Mouse (Mus musculus) bone marrow macrophage, adult 2 months (primary cell): Measurements from ENCODE around the gene Ferd3l. TPM values are rescaled to one million over a fixed set of nuclear protein-coding genes. Genes with fewer than 3 reads are reported as not detected.

Experiments
- H3K27ac ChIP-seq: 2 replicates; pipeline ENCODE4 v1.5.1; 2012; ENCODE audit warnings: low read depth, low read length; ENCODE audit not compliant: insufficient read depth
- H3K4me1 ChIP-seq: 2 replicates; pipeline ENCODE4 v1.6.1; 2012; ENCODE audit warnings: low read length; ENCODE audit not compliant: control insufficient read depth, insufficient read depth
- H3K4me3 ChIP-seq: 2 replicates; pipeline ENCODE4 v1.5.1; 2012; ENCODE audit warnings: mild to moderate bottlenecking, low read length, moderate library complexity; ENCODE audit not compliant: insufficient read depth
- CTCF ChIP-seq: IDR thresholded peaks from 2 replicates; pipeline ENCODE4 v1.5.1; 2012; ENCODE audit warnings: low read depth, mild to moderate bottlenecking, low read length, moderate library complexity
- POLR2A ChIP-seq: IDR thresholded peaks from 2 replicates; pipeline ENCODE4 v1.6.1; 2012; ENCODE audit warnings: mild to moderate bottlenecking, low read depth, low read length, borderline replicate concordance
- polyA plus RNA-seq: library from polyadenylated mRNA; stranded (reverse); fragments of >200 nt; gene quantifications from 2 replicates; pipeline ENCODE4 v1.2.4, GENCODE M21; 2012; ENCODE audit not compliant: missing spikeins, insufficient read depth, insufficient read length

Ferd3l gene
- polyA plus RNA-seq, 1 experiment, result not detected

- no peak overlapping the region for H3K27ac ChIP-seq
- TF ChIP-seq CTCF, result no peak
- TF ChIP-seq POLR2A, result no peak
Observed at GRCm38 (mm10) chr12:33963671-33964369, 35.6 kb downstream of the Ferd3l start.

GRCm38 (mm10) chr12:33964427-33964826 lies 36.2 kb downstream of the Ferd3l start:
- no peak overlapping the region for H3K4me3 ChIP-seq
- H3K4me1 ChIP-seq, result no peaks in the 10 kb centered on the region
- TF ChIP-seq POLR2A (no peak), CTCF (no peak)
- no peak overlapping the region for H3K27ac ChIP-seq

More at GRCm38 (mm10) chr12:33963671-33964369, 35.6 kb downstream of the Ferd3l start:
- Histone ChIP-seq H3K4me3 (no peak overlapping the region), H3K4me1 (no peaks in the 10 kb centered on the region)

DNA sequence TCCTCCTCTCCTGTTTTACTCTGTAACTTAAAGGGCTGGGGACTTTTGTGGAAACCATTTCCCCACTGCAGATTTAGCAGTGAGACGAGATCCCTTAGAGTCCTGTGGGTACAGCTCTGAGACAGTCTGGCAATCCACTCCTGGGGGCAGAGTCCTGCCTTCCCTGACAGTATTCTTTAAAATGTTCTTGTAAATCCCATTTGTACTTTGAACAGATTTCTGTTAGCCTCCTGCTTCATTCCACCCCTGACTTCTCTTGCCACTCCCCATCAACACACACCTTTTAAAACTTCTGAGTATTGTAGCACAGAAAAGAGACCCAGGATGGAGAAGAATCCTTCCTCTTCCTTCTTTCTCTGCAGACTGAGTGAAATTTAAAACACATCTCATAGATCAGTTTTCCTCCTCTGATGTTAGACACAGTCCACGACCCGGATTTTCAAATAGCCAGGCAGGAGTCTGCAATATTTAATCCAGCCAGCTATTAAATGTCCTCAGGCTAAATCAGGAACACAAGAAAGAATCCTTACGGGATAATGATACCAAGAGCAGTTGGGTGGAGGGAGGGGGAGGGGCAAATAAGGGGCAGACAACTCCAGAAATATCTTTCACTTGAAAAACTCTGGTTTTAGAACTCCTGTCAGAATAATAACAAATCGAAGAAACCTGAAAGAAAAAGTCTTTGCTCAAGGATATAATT lies 37.6 kb downstream of the Ferd3l start:
- no peak overlapping the region for H3K27ac ChIP-seq
- TF ChIP-seq CTCF, result no peak
- no peak for TF ChIP-seq POLR2A
- no peaks in the 10 kb centered on the region for H3K4me1 ChIP-seq
- H3K4me3 ChIP-seq, result no peak overlapping the region

GRCm38 (mm10) chr12:33966490-33967415 lies 38.5 kb downstream of the Ferd3l start:
- Histone ChIP-seq H3K4me1 (no peaks in the 10 kb centered on the region), H3K4me3 (no peak overlapping the region), H3K27ac (no peak overlapping the region)
- no peak for TF ChIP-seq POLR2A
- TF ChIP-seq CTCF, result no peak

- TF ChIP-seq CTCF (no peak), POLR2A (no peak)
- H3K4me3 ChIP-seq, result no peak overlapping the region
- H3K27ac ChIP-seq, result no peak overlapping the region
- no peaks in the 10 kb centered on the region for H3K4me1 ChIP-seq
Observed at GRCm38 (mm10) chr12:33967514-33967913, 39.3 kb downstream of the Ferd3l start.

DNA sequence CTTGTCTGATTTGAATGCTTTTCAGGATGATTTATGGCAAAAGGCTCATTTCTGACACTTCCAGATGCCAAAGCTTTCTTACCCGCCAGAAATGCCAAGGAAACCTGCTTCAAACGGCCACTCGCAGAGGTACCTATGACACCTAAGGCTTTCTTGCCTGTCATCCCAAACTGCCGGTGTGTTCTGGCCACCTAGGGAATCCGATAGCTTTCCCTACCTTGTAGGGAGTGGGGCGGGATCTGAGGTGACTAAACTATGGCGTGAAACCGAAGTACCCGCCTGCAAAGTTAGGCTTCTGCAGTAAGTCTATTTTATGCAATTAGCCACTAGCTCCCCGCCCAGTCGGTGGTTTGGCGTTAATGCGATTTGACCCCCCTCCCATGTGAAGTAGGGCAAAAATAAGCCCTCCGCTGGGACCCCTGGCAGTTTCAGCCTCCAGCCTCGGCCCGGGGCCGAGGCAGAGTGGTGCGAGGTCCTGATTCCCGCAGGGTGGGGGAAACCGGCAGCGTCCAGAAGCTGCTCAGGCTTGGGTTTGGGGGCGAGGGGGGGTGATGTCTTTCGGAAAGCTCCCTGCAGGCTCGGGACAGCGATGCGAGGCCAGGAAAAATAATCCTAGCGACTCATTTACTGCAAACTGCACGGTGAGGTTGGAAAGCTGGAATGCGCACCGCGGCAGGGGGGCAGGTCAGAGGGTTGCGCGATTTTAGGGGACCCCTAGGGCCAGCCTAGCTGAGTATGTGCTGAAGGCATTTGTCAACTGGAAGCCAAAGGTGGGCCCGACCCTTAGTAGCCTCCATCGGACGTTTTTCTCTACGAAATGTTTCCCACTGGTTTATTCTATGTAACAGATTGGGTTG lies 40.0 kb downstream of the Ferd3l start:
- TF ChIP-seq CTCF (no peak), POLR2A (no peak)
- H3K27ac ChIP-seq, result no peak overlapping the region
- H3K4me3 ChIP-seq, result no peak overlapping the region
- H3K4me1 ChIP-seq, result no peaks in the 10 kb centered on the region

DNA sequence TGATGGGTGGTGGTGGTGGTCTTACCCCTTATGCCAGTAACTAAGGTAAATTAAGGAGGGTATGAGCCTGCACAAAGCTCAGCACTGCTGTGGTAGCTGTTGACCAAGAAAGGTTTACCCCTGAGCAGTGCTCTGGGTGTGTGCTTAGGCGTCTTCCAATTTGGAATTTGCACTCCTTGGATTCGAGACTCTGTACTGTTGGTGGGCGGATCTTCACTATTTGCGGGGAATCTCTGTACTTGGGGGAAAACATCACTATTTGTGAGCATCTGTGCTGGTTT lies 40.6 kb downstream of the Ferd3l start:
- TF ChIP-seq CTCF, result no peak
- no peak for TF ChIP-seq POLR2A
- H3K4me1 ChIP-seq, result no peaks in the 10 kb centered on the region
- no peak overlapping the region for H3K4me3 ChIP-seq
- no peak overlapping the region for H3K27ac ChIP-seq

Other genes with a start within 250 kb of the Ferd3l start
- 0.46 TPM in 1 of 2 replicates, not detected in the other for gene Twist1, start 29.2 kb downstream of the Ferd3l start, polyA plus RNA-seq